Mouse (Mus musculus) T-helper 1 cell (primary cell): ENCODE data around the gene A930033H14Rik.

Experiments used
- in situ Hi-C: fragments of 300-600 bp; cut with MboI, MseI; formaldehyde crosslinking; loops from one replicate; pipeline ENCODE4 v1.15.1; 2025; ENCODE audit warnings: high pct_unique_total_duplicates

A930033H14Rik gene

GRCm38 (mm10) chr10:69237185-69237584, 24.3 kb upstream of the A930033H14Rik start:
- in situ Hi-C loops = no loop called here

- in situ Hi-C loops = no loop called here
Observed at GRCm38 (mm10) chr10:69225951-69226350, 13.1 kb upstream of the A930033H14Rik start.

- in situ Hi-C loops = no loop called here
Observed at GRCm38 (mm10) chr10:69225471-69225870, 12.6 kb upstream of the A930033H14Rik start.

GRCm38 (mm10) chr10:69224276-69224675, 11.4 kb upstream of the A930033H14Rik start:
- in situ Hi-C loops = no loop called here

GRCm38 (mm10) chr10:69223232-69223631, 10.3 kb upstream of the A930033H14Rik start:
- in situ Hi-C loops = no loop called here

GRCm38 (mm10) chr10:69221955-69222354, 9.1 kb upstream of the A930033H14Rik start:
- in situ Hi-C loops = no loop called here

- in situ Hi-C loops = no loop called here
Observed at GRCm38 (mm10) chr10:69221148-69221547, 8.2 kb upstream of the A930033H14Rik start.

GRCm38 (mm10) chr10:69220296-69220695, 7.4 kb upstream of the A930033H14Rik start:
- in situ Hi-C loops = no loop called here

GRCm38 (mm10) chr10:69219289-69219626, 6.4 kb upstream of the A930033H14Rik start:
- in situ Hi-C loops = no loop called here

- in situ Hi-C loops = no loop called here
Observed at GRCm38 (mm10) chr10:69218458-69219288, 5.8 kb upstream of the A930033H14Rik start.

- in situ Hi-C loops = no loop called here
Observed at GRCm38 (mm10) chr10:69217127-69217690, 4.3 kb upstream of the A930033H14Rik start.

GRCm38 (mm10) chr10:69213986-69214385, 1.1 kb upstream of the A930033H14Rik start:
- in situ Hi-C loops = no loop called here

- in situ Hi-C loops = no loop called here
Observed at GRCm38 (mm10) chr10:69213451-69213877, 566 bp upstream of the A930033H14Rik start.

- in situ Hi-C loops = no loop called here
Observed at GRCm38 (mm10) chr10:69211976-69212375, 922 bp downstream of the A930033H14Rik start.

- in situ Hi-C loops = no loop called here
Observed at GRCm38 (mm10) chr10:69211560-69211959, 1.3 kb downstream of the A930033H14Rik start.

GRCm38 (mm10) chr10:69210659-69211058, 2.2 kb downstream of the A930033H14Rik start:
- in situ Hi-C loops = no loop called here

- in situ Hi-C loops = no loop called here
Observed at GRCm38 (mm10) chr10:69210006-69210405, 2.9 kb downstream of the A930033H14Rik start.

GRCm38 (mm10) chr10:69208705-69209104, 4.2 kb downstream of the A930033H14Rik start:
- in situ Hi-C loops = no loop called here

- in situ Hi-C loops = no loop called here
Observed at GRCm38 (mm10) chr10:69207981-69208630, 4.8 kb downstream of the A930033H14Rik start.

GRCm38 (mm10) chr10:69207481-69207880, 5.4 kb downstream of the A930033H14Rik start:
- in situ Hi-C loops = no loop called here

GRCm38 (mm10) chr10:69206081-69206480, 6.8 kb downstream of the A930033H14Rik start:
- in situ Hi-C loops = no loop called here

GRCm38 (mm10) chr10:69204677-69205400, 8.1 kb downstream of the A930033H14Rik start:
- in situ Hi-C loops = no loop called here
